Mouse (Mus musculus) mammary gland, adult 2 months (tissue): ENCODE results near the gene Cdkn2c. TPM values are rescaled to one million over a fixed set of nuclear protein-coding genes. Genes with fewer than 3 reads are reported as not detected.

Source experiments
- polyA plus RNA-seq: library from polyadenylated mRNA; depleted of rRNA; stranded (reverse); fragments of >200 nt; gene quantifications from 2 replicates; pipeline ENCODE4 v1.2.3, GENCODE M21; 2012; ENCODE audit warnings: low replicate concordance; rRNA removed

Gene Cdkn2c
- 34.1 and 57.0 TPM in 2 replicates for polyA plus RNA-seq

DNA sequence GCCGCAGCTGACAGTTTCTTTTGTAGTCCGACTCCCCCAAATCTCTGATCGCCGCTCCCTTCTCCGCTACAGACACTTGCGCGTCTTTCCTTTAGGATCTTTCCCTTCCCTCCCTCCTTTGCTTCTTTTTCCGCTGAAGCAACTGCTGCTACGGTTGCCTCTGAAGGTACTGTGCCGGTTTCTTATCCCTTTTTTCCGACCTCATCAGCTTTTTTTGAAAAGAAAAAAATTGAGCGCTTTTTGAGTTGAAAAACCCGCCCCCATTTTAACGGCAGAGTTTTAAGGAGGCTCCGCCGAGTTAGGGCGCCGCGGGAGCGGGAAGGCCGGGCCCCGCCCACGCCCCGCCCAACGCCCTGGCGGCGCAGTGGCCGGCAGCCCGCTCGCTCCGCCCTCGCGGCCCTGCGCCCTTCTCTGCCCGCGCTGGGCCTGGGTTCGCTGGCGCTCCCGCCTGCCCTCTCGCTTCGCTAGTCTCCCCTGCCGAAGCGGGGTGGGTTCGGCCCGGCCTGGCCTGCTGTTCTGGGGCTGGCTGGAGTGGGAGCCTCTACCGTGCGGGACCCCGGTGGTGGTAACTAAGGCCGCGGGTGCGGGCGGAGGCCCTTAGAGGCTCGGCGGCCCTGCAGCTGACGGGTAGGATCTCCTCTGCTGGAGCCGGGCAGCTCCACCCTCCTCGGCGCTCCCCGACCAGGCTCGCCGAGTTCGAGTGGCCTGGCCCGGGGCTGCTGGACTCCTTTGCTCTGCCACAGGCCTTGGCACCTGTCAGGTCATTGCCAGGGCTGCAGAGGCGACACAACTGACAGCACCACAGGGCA, at the start of gene Cdkn2c:
Gene Cdkn2c (minus strand): TSS at position 729 of the 809 bp plus-strand sequence.

DNA sequence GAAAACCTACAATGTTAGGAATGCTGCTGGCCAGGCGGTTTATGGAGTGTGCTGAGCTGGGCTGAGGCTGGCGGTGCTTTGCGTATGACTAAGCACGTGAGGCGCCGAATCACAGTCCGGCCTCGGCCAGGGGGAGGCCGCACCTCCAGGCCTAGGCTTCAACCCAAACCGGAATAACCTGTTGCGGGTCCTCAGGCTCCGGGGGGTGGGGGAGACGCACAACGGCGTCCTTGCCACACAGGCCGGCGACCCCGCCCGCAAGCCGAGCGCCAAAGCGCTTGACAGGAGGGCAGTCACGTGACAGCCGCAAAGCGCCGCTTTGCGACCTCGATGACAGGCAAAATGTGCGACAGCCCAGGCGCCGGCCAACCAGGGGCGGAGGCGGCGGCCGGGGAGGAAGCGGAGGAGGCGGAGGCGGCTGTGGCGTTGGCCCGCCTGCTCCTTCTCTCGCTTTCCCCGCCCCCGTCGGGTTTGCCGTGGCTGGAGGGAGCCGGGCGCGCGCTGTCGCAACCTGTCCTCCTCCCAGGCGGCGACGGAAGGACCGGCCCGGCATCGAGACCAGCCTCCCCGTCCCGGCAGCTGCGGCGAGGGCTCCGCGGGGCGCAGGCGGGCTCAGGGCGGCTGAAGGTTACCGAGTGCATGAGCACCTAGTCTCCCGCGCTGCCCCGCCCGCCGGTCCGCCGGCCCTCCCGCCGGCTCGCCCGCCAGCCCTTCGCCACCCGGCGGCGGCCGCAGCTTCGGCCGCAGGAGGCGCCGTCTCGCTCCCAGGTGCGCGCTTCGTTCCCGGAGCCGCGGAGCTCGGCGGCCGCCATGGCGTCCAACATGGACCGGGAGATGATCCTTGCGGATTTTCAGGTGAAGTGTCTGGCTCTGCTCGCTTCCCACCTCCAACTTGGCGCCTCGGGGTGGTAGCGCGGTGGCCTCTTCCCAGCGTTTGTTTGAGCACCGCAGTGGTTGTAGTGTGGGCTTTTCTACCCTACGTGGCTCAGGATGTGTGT, 9.5 kb upstream of the Cdkn2c start, which contains the start of gene Faf1:
Gene Faf1 (plus strand): TSS at position 371 of the 998 bp plus-strand sequence.

Other genes with a start within 250 kb of the Cdkn2c start
- 42.7 and 79.5 TPM in 2 replicates for gene Rnf11, start 182.5 kb downstream of the Cdkn2c start, polyA plus RNA-seq
- not detected in 2 replicates for gene 4930522H14Rik, start 135.9 kb downstream of the Cdkn2c start, polyA plus RNA-seq
- 7.4 and 9.0 TPM in 2 replicates for gene Faf1, start 9.4 kb upstream of the Cdkn2c start, polyA plus RNA-seq